Mouse (Mus musculus) brain, embryonic 14.5 days (tissue): ENCODE data around the gene Bcl11a.

Experiments
- CTCF ChIP-seq: fragments of 200-500 bp; IDR thresholded peaks from 2 replicates; pipeline ENCODE4 v1.5.1; 2012; ENCODE audit warnings: inconsistent platforms, mild to moderate bottlenecking, moderate library complexity, borderline replicate concordance; ENCODE audit not compliant: insufficient read depth, insufficient read length; ENCODE audit errors: extremely low read depth
- POLR2A ChIP-seq: fragments of 200-500 bp; IDR thresholded peaks from 2 replicates; pipeline ENCODE4 v1.6.1; 2012; ENCODE audit warnings: mild to moderate bottlenecking, inconsistent platforms, borderline replicate concordance; ENCODE audit not compliant: poor library complexity, insufficient read depth, insufficient read length, severe bottlenecking; ENCODE audit errors: extremely low read depth

DNA sequence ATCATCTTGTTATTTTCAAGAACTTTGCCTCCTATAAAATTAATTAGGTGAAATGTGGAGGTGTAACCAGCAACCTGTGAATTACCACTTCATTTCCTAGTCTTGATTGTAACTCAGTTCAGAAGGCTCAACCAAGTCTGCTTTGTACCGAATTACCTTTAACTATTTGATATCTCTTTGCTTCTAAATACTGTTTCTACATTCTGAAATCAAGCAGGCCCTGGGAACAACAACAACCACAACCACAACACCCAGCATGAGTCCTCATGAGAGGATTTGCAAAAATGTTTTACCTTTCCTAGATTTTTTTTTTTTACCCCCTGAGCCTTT lies 5.2 kb downstream of the Bcl11a start:
- no peak for TF ChIP-seq POLR2A
- no peak for TF ChIP-seq CTCF
